Mouse (Mus musculus): ENCODE data around the gene Zc3h18.

Zc3h18 gene

DNA sequence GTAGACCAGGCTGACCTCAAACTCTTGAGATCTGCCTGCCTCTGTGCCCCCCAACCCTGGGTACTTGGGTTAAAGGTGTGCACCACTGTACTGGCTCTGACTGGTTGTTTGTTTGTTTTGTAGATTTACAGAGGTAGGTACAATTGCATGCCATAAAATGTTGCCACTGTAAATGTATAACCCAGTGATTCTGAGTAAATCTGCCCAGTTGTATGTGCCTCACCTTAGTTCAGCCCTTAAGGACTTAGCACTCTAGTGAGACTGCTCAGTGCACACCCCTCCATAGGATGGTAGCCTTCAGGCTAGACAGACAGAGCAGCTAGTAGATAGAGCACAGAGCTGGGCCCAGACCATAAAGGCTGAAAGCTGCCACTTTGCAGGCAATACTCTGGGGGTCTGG is 17.3 kb downstream of the Zc3h18 start:
- no peak for DNase-seq (ENCODE audit: extremely low read depth, low read depth)

DNA sequence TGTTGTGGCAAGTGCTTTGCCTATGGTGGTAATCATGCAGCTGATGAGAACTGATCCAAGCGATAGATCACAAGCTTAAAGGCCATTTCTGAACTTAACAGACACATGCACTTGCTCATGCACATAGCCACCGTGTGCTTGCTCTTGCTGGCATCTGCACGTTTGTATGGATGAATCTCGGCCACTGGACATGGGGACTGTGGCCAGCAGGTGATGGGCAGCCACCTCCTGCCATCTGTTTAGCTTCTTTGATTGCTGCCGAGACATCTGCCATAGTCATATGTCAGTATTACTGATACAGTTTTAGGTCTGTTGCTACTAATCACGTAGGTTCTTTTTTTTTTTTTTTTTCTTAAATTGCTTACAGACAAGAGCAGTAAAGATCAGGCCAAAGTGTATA is 18.9 kb downstream of the Zc3h18 start:
- DNase-seq (ENCODE audit: extremely low read depth, low read depth): no peak

DNA sequence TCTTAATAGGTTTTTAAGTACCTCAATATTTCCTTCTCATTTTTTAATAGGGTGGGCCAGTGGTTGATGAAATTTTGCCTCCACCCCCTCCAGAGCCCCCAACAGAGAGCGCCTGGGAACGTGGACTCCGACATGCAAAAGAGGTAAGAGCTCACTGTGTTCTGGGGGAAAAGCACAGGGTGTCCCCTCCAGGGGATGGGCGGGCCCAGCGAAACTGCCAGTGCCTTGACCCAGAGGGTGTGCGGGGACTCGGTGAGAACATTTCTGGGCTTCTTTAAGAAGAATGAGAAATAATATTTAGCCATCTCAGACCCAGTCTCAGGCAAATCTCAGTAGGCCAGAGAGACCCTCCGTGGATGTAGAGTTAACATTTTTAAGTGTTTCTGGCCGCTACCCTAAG is 21.8 kb downstream of the Zc3h18 start:
- DNase-seq (ENCODE audit: extremely low read depth, low read depth): no peak

DNA sequence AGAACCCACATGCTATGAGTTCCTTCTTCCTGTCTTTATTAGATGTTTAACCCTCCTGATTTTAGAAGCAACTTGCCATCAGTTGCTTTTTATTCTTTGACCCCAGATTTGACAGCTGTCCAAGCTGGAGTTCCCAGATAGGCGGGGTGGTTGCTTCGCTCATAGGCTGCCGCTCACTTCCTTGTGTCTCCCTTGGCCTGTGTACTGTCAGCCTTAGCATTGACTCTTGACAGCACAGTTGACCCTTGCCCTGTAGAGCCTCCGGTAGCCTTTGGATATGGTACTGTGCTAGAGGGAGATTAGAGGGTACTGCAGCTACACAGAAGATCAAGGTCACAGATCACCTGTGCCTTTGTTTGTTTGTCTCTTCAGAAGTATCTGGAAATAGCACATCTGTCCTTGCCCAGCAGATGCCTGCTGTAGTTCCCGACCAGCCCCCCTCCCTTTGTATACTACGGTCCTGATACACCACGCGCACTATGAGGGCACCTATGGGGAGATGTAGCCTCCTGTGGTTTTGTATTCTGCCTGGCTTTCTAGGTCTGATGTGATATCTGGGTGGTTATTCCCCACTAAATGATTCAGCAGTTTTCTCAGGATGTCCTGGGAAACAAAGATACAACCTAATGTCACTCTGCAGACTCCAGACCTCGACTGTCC is 28.9 kb downstream of the Zc3h18 start:
- DNase-seq (ENCODE audit: extremely low read depth, low read depth): peak; percentile 33

DNA sequence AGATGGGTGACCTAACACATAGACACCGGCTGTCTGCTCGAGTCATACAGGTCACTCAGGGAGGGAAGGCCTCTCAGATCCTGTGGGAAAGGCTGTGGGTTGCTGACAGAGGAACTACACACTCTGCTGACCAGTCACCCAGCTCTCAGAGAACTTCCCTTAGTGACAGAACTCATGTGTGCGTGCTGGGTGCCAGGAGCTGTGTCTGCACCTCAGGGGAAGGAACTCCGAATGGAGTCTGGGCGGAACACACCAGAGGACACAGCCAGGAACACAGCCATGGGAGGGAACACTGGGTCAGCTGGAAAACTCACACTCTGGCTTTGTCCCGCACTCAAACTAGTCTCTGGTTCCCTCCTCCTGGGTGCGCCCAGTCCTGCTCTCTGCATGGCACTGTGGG is 31.3 kb downstream of the Zc3h18 start:
- DNase-seq (ENCODE audit: extremely low read depth, low read depth): no peak

GRCm38 (mm10) chr8:122414311-122414710 is 37.9 kb downstream of the Zc3h18 start:
- no peak for DNase-seq (ENCODE audit: extremely low read depth, low read depth)

DNA sequence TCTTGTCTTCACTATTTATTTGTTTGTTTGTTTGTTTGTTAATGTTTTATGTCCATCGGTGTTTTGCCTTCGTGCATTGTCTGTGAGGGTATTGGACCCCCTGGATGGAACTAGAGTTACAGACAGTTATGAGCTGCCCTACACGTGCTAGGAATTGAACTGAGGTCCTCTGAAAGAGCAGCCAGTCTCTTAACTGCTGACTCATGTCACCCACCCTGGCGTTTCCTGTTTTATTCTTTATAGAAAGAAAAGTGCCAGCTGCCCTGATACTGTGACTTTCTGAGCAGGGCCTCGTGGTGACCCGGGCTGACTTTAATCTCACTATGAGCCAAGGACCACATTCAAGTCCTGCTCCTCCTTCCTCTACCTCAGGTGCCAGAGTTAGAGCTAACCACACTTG is 39.1 kb downstream of the Zc3h18 start:
- DNase-seq (ENCODE audit: extremely low read depth, low read depth): peak; percentile 47

DNA sequence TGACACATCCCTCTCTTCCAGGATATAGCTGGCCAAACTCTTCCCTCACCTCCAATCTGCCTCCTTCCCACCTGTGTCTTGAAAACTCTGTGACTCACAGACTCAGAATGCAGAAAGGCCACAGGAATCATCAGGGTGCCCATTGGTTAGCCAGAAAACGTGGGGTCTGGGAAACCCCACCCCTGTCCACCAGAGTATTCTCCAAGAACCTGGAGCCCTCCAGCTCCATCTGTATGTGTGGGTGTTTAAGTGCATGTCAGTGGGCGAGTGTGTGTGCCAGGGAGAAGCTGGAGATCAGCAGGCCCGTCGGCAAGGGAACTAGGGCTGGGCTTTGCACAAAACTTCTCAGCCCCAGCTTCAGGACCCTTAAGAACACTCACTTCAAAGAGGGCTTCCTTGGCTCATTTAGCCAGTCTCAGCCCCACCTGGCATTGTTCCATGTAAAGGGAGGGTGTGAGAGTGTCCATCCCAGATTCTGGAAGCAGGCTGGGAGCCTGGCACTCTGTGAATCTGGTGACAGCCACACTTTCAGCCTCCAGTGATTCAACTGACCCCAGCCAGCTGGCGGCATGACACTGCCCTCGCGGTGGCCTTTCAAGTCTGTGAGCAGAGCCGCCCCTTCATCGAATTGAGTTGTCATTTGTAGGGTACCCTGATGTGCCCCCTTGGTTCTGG is 43.6 kb downstream of the Zc3h18 start:
- DNase-seq (ENCODE audit: extremely low read depth, low read depth): no peak

GRCm38 (mm10) chr8:122421376-122422070 is 45.1 kb downstream of the Zc3h18 start, which contains the start of gene Il17c:
TSS of gene Il17c (plus strand) at chr8:122422020.
- DNase-seq (ENCODE audit: extremely low read depth, low read depth): no peak

DNA sequence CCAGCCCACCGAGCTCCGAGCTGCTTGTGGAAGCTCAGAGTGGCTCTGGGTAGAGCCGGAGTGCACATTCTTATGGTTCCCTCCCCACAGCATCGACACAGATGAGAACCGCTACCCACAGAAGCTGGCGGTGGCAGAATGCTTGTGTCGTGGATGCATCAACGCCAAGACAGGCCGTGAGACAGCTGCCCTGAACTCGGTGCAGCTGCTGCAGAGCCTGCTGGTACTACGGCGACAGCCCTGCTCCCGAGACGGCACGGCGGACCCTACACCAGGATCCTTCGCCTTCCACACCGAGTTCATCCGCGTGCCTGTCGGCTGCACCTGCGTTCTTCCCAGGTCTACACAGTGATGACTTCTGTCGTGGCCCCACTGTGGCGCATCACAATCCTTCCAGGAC is 46.8 kb downstream of the Zc3h18 start:
- DNase-seq (ENCODE audit: extremely low read depth, low read depth): no peak

DNA sequence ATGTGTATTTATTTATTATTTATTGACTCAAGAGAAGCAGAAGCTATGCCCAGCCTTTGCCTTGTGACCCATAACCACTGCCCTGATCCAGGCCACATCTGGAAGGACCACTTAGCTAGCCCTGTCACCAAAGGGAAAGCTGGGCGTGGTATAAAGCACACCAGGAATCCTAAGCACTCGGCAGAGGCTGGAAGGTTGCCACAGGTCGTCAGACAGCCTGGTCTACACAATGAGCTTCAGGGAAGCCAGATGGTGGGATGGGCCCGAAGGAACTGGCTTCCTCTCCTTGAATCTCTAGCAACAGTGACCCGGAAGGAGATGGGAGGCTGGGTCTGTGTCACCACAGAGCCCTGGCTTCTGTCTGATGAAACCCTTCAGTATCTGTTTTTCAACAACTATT is 47.2 kb downstream of the Zc3h18 start:
- DNase-seq (ENCODE audit: extremely low read depth, low read depth): no peak

- DNase-seq (ENCODE audit: extremely low read depth, low read depth): no peak
Observed at GRCm38 (mm10) chr8:122426145-122426544, 49.7 kb downstream of the Zc3h18 start.

GRCm38 (mm10) chr8:122427607-122428006 is 51.2 kb downstream of the Zc3h18 start:
- no peak for DNase-seq (ENCODE audit: extremely low read depth, low read depth)

DNA sequence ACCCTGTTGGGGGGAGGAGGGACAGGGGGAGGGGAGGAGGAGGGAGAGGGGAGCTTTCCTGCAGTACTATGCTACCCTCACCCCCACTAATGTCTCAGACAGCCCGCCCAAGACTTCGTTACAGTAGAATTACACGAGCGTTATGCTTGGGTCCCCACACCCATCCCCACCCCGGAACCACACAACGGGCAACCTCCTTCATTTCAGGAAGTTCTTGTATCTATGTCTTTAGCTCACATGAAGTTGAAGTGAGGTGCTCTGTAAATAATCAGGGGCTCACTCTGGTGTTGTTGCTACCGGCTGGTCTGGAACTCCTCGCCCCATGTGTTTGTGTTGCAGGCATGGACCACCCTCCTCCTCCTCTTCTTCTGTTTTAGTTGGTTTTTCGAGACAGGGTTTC is 51.8 kb downstream of the Zc3h18 start:
- peak; percentile 46 for DNase-seq (ENCODE audit: extremely low read depth, low read depth)

DNA sequence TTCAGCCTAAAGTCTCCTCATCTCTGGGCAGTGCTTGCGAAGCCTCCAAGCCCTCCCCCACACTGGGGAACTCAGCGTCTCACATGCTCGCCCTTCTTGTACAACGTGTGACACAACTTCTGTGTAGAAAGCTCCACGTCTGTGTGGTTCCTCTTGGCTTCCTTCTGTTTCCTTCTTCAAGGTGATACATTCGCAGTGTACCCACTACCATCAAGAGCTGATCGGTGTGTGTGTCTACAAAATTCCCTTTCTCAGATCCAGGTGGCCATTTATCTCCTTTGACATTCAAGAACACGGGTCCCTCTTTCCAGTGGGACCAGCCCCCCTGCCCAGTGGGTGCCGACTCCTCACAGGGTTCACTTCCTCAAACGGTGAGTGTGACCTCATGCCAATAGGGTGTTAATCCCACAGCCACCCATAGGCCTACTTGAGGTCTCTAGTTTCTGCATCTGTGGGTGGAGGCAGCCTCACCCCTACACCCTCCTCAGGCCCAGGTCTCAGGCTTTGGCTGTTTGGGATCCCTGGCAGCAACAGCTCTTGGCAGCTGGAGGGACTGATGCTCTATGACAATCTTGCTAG is 53.7 kb downstream of the Zc3h18 start:
- no peak for DNase-seq (ENCODE audit: extremely low read depth, low read depth)

DNA sequence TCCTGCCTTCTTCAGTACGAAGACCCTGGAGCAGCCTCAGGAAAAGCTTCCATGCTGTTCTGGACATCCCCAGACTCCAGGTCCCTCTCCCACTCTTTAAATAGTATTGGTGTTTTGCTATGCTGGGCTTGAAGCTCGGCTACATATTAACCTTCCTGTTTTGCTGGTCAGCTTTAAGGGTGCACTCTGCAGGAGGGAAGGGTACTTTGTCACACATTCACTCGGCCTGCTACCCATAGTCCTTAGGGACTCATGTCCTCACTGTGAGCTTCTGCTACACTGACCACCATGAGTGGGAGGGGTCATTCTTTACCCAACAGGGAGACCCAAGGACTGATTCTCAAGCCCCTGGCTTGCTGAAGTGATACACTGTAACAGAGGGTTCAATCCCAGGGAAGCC is 54.2 kb downstream of the Zc3h18 start:
- DNase-seq (ENCODE audit: extremely low read depth, low read depth): no peak

DNA sequence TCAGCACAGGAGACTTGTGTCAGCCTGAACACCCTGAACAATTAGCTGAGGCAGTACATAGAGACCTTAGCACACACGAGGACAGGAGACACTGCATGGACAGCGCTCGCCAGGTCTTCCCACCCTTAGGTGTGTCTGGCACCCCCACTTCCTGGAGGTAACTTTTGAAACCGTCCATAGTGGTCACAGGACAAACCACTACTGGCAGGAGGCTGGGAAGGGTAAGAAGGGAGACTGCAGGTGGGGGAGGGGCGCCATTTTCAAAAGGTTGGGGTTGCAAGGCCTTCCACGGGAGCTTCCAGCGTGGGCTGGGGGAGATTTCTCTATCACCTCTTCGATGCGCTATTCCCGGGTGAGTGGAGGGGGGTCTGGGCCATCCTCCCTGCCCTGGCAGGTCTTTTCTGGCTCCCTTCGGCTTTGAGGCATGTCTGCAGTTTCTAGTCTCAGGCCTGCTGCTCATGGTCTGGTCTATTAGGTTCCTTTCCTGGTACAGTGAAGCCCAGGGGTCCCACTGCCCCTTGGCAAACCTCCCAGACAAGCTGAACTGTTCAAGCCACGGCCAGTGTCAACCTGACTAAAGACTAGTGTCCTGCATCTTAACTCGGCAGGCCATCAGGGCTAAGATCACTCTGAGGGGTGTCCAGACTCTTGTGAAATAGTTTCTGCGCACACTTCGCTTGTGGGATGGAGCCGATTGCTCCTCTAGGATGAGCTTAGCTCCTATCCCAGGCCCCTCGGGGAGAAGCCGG is 55.5 kb downstream of the Zc3h18 start:
- DNase-seq (ENCODE audit: extremely low read depth, low read depth): no peak

GRCm38 (mm10) chr8:122432443-122433268 is 56.2 kb downstream of the Zc3h18 start, which contains the start of gene Cyba:
TSS of gene Cyba (minus strand) at chr8:122432930.
- peak; percentile 50 for DNase-seq (ENCODE audit: extremely low read depth, low read depth)

GRCm38 (mm10) chr8:122433269-122433905 is 57.0 kb downstream of the Zc3h18 start:
- no peak for DNase-seq (ENCODE audit: extremely low read depth, low read depth)

- no peak for DNase-seq (ENCODE audit: extremely low read depth, low read depth)
Observed at GRCm38 (mm10) chr8:122435375-122435774, 59.0 kb downstream of the Zc3h18 start.
